Mouse (Mus musculus) layer of hippocampus, adult 9-10 months (tissue): ENCODE measurements around the gene Gm11733.

Experiments used
- DNase-seq: peaks from one replicate; pipeline ENCODE4 v3.0.0; 2022; ENCODE audit warnings: low spot score

The Gm11733 gene

GRCm38 (mm10) chr11:117478271-117479006, 5.7 kb upstream of the Gm11733 start:
- DNase-seq = no peak

DNA sequence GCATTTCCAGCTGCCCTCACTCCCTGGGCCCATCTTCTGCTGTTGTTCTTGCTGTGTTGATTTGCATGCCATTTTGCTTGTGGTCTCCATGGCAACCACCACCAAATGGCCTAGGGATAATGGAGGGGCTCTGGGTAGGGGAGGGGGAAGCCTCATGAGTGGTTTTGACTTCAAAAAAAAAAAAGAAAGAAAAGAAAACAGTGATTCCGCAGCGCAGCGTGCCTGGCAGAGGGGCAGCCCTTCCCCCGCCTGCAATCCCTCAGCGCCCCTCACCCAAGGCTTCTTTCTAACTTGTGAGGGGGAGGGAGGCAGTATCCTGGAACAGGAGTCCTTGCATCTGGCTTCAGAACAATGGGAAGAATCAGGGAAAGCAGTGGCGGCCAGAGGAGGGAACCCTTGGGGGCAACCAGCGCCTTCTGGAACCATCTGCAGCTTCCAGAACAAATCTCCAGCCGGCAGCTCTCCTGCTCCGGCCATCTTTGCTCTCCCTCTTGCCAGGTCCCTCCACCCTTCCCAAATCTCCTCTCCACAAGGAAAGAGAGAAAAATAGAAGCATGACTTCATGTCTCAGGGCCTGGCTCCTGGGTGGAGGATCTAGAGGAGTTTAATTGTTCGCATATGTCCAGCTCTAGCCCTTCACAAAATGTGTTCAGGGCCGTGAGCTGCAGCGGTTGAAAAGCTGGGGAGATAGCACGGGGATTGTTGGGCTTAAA, 5.0 kb upstream of the Gm11733 start:
- no peak for DNase-seq

- no peak for DNase-seq
Measured at GRCm38 (mm10) chr11:117479746-117480145, 4.4 kb upstream of the Gm11733 start.

DNA sequence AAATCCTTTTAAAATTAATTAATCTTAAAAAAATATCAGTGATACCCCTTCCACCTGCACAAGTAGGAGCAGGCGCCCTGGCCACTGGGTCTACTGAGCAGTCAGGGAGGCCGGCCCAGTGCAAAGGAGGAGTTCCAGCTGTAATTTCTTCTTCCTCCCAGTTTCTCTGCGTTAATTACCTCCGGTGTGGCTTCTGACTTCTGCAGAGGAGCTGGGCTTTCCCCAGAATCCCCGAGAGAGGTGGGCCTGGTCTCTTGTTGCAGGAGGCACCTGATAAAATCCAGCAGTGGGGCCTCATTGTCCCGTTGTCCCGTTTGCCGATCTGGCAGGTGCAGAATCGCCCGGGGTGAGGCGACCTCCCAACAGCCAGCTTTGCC, 1.9 kb upstream of the Gm11733 start:
- no peak for DNase-seq

DNA sequence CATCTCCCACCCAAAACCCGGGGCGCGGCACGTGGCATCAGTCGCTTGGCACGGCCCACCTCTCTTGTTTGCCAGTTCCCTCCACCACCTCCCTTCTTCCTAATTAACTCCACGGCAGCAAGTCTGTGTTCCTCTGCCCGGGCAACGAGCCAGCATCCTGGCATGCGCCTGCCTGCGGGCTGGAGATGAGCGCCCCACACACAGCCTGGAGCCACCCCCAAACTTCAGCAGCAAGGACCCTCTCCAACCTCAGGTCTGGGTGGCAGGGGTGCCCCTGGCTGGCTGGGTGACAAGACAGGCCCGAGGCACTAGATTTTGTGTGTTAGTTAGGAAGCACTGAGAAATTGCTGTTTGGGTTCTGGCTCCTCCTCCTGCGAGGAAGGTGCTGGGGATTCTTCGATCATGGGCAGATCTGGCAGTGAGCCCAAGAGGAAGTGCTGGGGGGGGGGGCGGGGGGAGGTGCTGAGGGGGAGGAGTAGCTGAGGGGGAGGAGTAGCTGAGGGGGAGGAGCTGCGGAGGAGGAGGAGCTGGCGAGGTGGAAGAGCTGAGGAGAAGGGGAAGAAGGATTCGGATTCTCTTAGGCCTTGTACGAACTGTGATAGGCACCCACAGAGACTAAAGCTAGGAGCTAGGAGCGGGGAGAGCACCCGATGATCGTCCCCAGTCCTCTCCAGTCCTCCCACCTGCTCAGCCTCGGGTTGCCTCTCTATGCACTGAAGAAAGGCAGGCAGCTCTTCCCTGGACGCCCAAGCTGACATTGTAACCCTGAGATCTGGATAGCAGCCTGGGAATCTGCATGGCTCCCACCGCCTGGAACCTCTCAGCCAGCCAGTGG, 1.3 kb upstream of the Gm11733 start:
- DNase-seq = peak; percentile 86

DNA sequence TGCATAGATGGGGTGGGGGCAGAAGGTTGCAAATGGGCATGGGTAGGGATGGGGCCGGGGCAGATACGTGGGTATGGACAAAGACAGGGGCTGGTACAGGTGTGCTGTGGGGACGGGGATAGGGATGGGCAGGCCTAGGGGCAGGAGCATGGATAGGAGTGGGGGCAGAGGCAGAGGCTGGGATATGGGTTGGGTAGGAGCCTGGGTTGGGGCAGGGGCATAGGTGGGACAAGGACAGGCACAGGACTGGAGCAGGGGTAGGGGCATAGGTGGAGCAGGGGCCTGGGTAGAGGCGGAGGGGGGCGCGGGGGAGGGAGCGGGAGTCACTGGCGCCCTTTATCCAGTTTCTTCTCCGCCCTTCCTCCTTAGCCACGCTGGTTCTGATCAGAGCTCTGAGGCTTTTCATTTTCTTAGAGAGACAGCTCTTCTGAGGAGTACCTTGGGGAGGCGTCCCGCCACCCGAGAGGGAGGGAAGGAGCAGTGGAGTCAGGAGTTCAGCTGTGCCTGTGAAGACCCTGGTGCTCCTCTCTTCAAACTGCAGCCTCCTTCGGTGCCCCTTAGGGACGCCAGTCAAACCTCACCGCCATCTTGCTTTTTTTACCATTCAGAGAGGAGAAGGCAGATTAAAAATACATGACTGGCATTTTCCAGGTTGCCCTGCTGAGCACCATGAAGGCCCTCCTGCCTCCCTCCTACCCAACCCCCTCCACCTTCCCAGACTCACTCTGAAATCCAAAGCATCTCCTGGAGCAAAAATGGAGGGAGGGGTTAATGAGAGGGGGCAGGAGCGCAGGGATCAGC, 7.4 kb downstream of the Gm11733 start:
- DNase-seq = no peak

GRCm38 (mm10) chr11:117492209-117492505, 8.0 kb downstream of the Gm11733 start:
- no peak for DNase-seq

DNA sequence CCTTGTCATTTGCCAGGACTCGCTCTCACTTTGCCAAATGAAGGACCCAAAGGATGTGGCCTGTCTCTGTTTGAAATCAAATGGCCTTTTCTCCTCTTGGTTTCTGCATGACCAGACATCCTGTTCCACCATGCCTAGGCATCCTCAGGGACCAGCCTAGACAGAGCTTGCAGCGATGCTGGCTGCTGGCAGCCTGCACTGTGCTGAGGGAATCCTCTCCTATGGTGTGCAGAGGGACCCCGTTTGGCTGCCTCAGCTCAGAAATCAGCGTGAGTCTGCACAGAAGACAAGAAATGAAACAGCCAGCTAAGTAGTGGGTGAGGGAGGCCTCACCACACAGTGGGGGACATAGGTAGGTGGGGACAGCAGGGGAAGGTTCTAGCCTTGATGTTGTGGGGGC, 12.6 kb downstream of the Gm11733 start:
- no peak for DNase-seq

DNA sequence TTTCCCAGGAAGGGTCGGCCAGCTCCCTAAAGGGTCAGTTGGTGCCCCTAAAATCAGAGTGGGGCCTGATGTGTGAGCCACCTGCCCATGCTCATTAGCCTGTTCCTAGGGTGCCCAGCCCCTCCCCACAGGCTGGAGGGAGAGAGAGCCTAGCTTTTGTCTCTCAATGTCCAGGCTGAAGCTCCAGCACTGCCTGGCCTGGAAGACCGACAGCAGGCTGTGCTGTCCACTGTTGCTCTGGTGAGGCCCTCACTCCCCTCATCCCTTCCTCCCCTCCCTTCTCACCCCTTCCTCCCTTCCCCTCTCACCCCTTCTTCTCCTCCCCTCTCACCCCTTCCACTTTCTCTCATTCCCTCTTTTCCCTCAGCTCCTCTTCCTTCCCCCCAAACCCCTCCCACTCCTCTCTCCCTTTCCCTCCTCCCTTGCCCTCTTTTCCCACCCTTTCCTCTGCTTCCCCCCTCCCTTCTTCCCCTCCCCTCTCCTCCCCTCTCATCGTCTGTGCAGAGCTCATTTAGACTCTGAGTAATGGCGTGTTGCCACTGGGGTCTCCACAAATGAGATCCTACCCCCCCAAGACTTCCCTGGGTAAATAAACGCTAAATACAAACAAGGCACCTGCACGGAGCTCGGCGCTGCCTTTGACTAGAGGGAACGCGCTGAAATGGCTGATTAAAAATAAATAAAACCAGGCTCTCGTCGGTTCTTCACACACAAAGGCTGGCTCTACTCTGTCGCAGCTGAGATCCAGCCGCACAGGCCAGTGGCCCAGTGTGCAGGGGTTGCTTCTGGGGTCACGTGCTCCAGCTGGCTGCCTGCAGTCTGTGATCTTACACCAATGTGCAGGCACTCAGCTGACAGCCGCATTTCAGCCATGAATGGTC, 13.3 kb downstream of the Gm11733 start:
- DNase-seq = no peak

DNA sequence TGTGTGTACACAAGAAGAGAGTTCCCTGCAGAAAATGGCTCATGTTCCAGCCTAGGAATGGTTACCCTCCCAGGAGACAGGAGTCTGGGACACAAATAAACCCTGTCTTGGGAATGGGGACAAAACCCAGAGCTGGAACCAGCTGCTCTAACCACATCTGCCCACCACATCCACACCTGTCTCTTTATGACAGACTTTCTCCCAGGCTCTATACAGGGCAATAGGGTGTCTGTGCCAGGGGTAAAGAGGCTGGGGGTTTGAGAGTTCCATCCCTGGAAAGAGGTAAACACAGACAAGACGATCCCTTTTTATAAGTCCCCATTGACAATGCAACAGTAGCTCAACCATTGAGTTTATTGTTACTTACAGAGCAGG, 14.0 kb downstream of the Gm11733 start:
- DNase-seq = no peak

GRCm38 (mm10) chr11:117508972-117509371, 24.8 kb downstream of the Gm11733 start:
- peak; percentile 48 for DNase-seq

GRCm38 (mm10) chr11:117515718-117516421, 31.7 kb downstream of the Gm11733 start:
- DNase-seq = no peak

GRCm38 (mm10) chr11:117516422-117516796, 32.2 kb downstream of the Gm11733 start:
- no peak for DNase-seq

- no peak for DNase-seq
Measured at GRCm38 (mm10) chr11:117521906-117522780, 38.0 kb downstream of the Gm11733 start.

GRCm38 (mm10) chr11:117522879-117523519, 38.8 kb downstream of the Gm11733 start:
- DNase-seq = no peak

DNA sequence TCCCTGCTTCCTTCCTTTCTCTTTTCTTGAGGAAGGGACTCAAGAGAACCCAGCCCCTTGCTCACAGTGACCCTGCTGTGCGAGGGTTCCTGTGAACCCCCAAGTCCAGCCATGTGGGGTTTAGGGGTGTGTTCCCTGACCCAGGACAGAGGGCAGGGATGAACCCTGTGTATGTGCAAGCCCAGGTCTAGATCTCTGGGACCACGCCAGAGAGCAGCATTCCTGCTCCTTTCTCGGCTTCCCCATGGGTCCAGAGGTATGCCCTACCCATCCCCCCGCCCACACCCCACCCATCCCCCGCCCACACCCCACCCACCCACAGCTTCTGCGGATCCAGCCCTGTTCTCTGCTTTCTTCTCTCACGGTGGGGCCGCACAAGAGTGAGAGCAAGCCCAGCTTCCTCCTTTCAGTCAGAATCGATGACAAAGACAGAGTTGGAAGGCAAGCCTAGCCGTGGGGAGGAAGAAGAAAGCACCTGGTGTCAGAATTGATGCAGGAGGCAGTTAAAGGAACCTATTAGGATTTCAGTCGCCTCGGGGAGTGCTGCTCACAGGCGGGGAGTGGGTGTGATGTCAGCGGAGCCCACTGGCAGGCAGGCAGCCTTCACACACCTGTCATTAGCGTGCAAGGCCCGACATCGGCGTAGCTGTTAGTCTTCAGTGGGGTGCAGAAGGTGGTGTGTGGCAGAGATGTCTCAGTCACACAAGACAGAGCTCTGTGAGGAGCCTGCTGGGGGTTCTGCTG, 41.6 kb downstream of the Gm11733 start:
- DNase-seq = no peak

GRCm38 (mm10) chr11:117532374-117532773, 48.2 kb downstream of the Gm11733 start:
- DNase-seq = no peak

- no peak for DNase-seq
Measured at GRCm38 (mm10) chr11:117534912-117535311, 50.7 kb downstream of the Gm11733 start.
